Mouse (Mus musculus): ENCODE data around the gene Adamtsl4. TPM values are rescaled to one million over a fixed set of nuclear protein-coding genes. Genes with fewer than 3 reads are reported as not detected.
A peak's percentile ranks its signal among the peaks of the same experiment; 100 is the strongest.

Gene Adamtsl4
- polyA plus RNA-seq (2014; fragmentation: Nextera tagmentation; extraction: Ambion mirVana): 0.88 and 1.1 TPM in 2 replicates

- Histone ChIP-seq H3K4me3 (ENCODE audit: low read depth, low read length) (peak within 1 kb of the TSS; percentile 31), H3K4me1 (ENCODE audit: control insufficient read depth, insufficient read depth, low read length) (peaks cover 8% of the 10 kb centered on the region), H3K9me3 (ENCODE audit: control insufficient read depth, low read length) (no peaks in the 10 kb centered on the region), H3K36me3 (ENCODE audit: control insufficient read depth, insufficient read depth, low read length) (no peaks in the 10 kb centered on the region), H3K27ac (ENCODE audit: low read depth, low read length) (0 out of 2 replicates have a peak within 1 kb of the TSS, but pooled peaks have one; percentile 7), H3K9ac (replicated peaks; ENCODE audit: low read depth, low read length) (0 out of 2 replicates have a peak within 1 kb of the TSS, but pooled peaks have one; percentile 25), H3K27me3 (ENCODE audit: control insufficient read depth, insufficient read depth, low read length) (no peaks in the 10 kb centered on the region), H3K4me2 (ENCODE audit: low read depth, low read length) (peak within 1 kb of the TSS; percentile 68)
- 4% methylated on average over 45 of the region's 50 CpGs for WGBS
- ATAC-seq (ENCODE audit: low read depth): peak; percentile 68
These were observed at the start of gene Adamtsl4 for GRCm38 (mm10) chr3:95687524-95688421. Adamtsl4 (minus strand) TSS chr3:95687917.

- peaks cover 7% of the 10 kb centered on the region; the same call in 1 of the 2 replicates for H3K36me3 ChIP-seq (ENCODE audit: control insufficient read depth, insufficient read depth, low read length)
- no peaks in the 10 kb centered on the region for H3K9me3 ChIP-seq (ENCODE audit: control insufficient read depth, low read length)
- no peak overlapping the region for H3K9ac ChIP-seq (replicated peaks; ENCODE audit: low read depth, low read length)
- H3K27me3 ChIP-seq (ENCODE audit: control insufficient read depth, insufficient read depth, low read length): no peaks in the 10 kb centered on the region
- H3K27ac ChIP-seq (ENCODE audit: low read depth, low read length): no peak overlapping the region
- no peak for ATAC-seq (ENCODE audit: low read depth)
- 92% methylated on average over 12 of the region's 12 CpGs for WGBS
- no peak overlapping the region for H3K4me2 ChIP-seq (ENCODE audit: low read depth, low read length)
- no peak overlapping the region for H3K4me3 ChIP-seq (ENCODE audit: low read depth, low read length)
- H3K4me1 ChIP-seq (ENCODE audit: control insufficient read depth, insufficient read depth, low read length): no peaks in the 10 kb centered on the region
These were observed 47.5 kb upstream of the Adamtsl4 start for GRCm38 (mm10) chr3:95735071-95735670.

GRCm38 (mm10) chr3:95734092-95734702 is 46.5 kb upstream of the Adamtsl4 start:
- H3K36me3 ChIP-seq (ENCODE audit: control insufficient read depth, insufficient read depth, low read length): peaks cover 6% of the 10 kb centered on the region; the same call in 1 of the 2 replicates
- WGBS: 84% methylated on average over 13 of the region's 13 CpGs
- no peaks in the 10 kb centered on the region for H3K4me1 ChIP-seq (ENCODE audit: control insufficient read depth, insufficient read depth, low read length)

GRCm38 (mm10) chr3:95732744-95733521 is 45.2 kb upstream of the Adamtsl4 start:
- peaks cover 6% of the 10 kb centered on the region; the same call in 1 of the 2 replicates for H3K36me3 ChIP-seq (ENCODE audit: control insufficient read depth, insufficient read depth, low read length)
- WGBS: 87% methylated on average over 11 of the region's 11 CpGs
- no peak overlapping the region for H3K9ac ChIP-seq (replicated peaks; ENCODE audit: low read depth, low read length)
- no peak for ATAC-seq (ENCODE audit: low read depth)
- H3K9me3 ChIP-seq (ENCODE audit: control insufficient read depth, low read length): no peaks in the 10 kb centered on the region
- no peaks in the 10 kb centered on the region for H3K4me1 ChIP-seq (ENCODE audit: control insufficient read depth, insufficient read depth, low read length)
- H3K4me3 ChIP-seq (ENCODE audit: low read depth, low read length): no peak overlapping the region
- H3K27me3 ChIP-seq (ENCODE audit: control insufficient read depth, insufficient read depth, low read length): no peaks in the 10 kb centered on the region
- no peak overlapping the region for H3K27ac ChIP-seq (ENCODE audit: low read depth, low read length)
- H3K4me2 ChIP-seq (ENCODE audit: low read depth, low read length): no peak overlapping the region

More at GRCm38 (mm10) chr3:95734092-95734702, 46.5 kb upstream of the Adamtsl4 start:
- ATAC-seq (ENCODE audit: low read depth): no peak
- Histone ChIP-seq H3K27me3 (ENCODE audit: control insufficient read depth, insufficient read depth, low read length) (no peaks in the 10 kb centered on the region), H3K4me2 (ENCODE audit: low read depth, low read length) (no peak overlapping the region), H3K9ac (replicated peaks; ENCODE audit: low read depth, low read length) (no peak overlapping the region), H3K27ac (ENCODE audit: low read depth, low read length) (no peak overlapping the region), H3K4me3 (ENCODE audit: low read depth, low read length) (no peak overlapping the region), H3K9me3 (ENCODE audit: control insufficient read depth, low read length) (no peaks in the 10 kb centered on the region)

- H3K27me3 ChIP-seq (ENCODE audit: control insufficient read depth, insufficient read depth, low read length): no peaks in the 10 kb centered on the region
- WGBS: 98% methylated on average over 9 of the region's 9 CpGs
- no peak for ATAC-seq (ENCODE audit: low read depth)
These were observed 44.6 kb upstream of the Adamtsl4 start for GRCm38 (mm10) chr3:95732297-95732696.

GRCm38 (mm10) chr3:95731802-95732201 is 44.1 kb upstream of the Adamtsl4 start:
- Histone ChIP-seq H3K4me1 (ENCODE audit: control insufficient read depth, insufficient read depth, low read length) (no peaks in the 10 kb centered on the region), H3K27me3 (ENCODE audit: control insufficient read depth, insufficient read depth, low read length) (no peaks in the 10 kb centered on the region), H3K4me2 (ENCODE audit: low read depth, low read length) (no peak overlapping the region), H3K36me3 (ENCODE audit: control insufficient read depth, insufficient read depth, low read length) (peaks cover 3% of the 10 kb centered on the region; the same call in 1 of the 2 replicates), H3K9me3 (ENCODE audit: control insufficient read depth, low read length) (no peaks in the 10 kb centered on the region), H3K9ac (replicated peaks; ENCODE audit: low read depth, low read length) (no peak overlapping the region), H3K27ac (ENCODE audit: low read depth, low read length) (no peak overlapping the region), H3K4me3 (ENCODE audit: low read depth, low read length) (no peak overlapping the region)
- WGBS: 92% methylated on average over 4 of the region's 4 CpGs
- no peak for ATAC-seq (ENCODE audit: low read depth)

More at GRCm38 (mm10) chr3:95732297-95732696, 44.6 kb upstream of the Adamtsl4 start:
- Histone ChIP-seq H3K4me1 (ENCODE audit: control insufficient read depth, insufficient read depth, low read length) (no peaks in the 10 kb centered on the region), H3K27ac (ENCODE audit: low read depth, low read length) (no peak overlapping the region), H3K36me3 (ENCODE audit: control insufficient read depth, insufficient read depth, low read length) (peaks cover 5% of the 10 kb centered on the region; the same call in 1 of the 2 replicates), H3K9me3 (ENCODE audit: control insufficient read depth, low read length) (no peaks in the 10 kb centered on the region), H3K9ac (replicated peaks; ENCODE audit: low read depth, low read length) (no peak overlapping the region), H3K4me2 (ENCODE audit: low read depth, low read length) (no peak overlapping the region), H3K4me3 (ENCODE audit: low read depth, low read length) (no peak overlapping the region)

GRCm38 (mm10) chr3:95730431-95730830 is 42.7 kb upstream of the Adamtsl4 start:
- no peaks in the 10 kb centered on the region; the same call in 1 of the 2 replicates for H3K36me3 ChIP-seq (ENCODE audit: control insufficient read depth, insufficient read depth, low read length)
- no peak overlapping the region for H3K4me3 ChIP-seq (ENCODE audit: low read depth, low read length)
- no peaks in the 10 kb centered on the region for H3K9me3 ChIP-seq (ENCODE audit: control insufficient read depth, low read length)
- ATAC-seq (ENCODE audit: low read depth): no peak
- WGBS: 79% methylated on average over 7 of the region's 7 CpGs
- H3K4me2 ChIP-seq (ENCODE audit: low read depth, low read length): no peak overlapping the region
- H3K27ac ChIP-seq (ENCODE audit: low read depth, low read length): no peak overlapping the region
- no peaks in the 10 kb centered on the region for H3K27me3 ChIP-seq (ENCODE audit: control insufficient read depth, insufficient read depth, low read length)
- H3K9ac ChIP-seq (replicated peaks; ENCODE audit: low read depth, low read length): no peak overlapping the region
- H3K4me1 ChIP-seq (ENCODE audit: control insufficient read depth, insufficient read depth, low read length): no peaks in the 10 kb centered on the region

GRCm38 (mm10) chr3:95728906-95729305 is 41.2 kb upstream of the Adamtsl4 start:
- Histone ChIP-seq H3K4me2 (ENCODE audit: low read depth, low read length) (no peak overlapping the region), H3K4me1 (ENCODE audit: control insufficient read depth, insufficient read depth, low read length) (no peaks in the 10 kb centered on the region), H3K36me3 (ENCODE audit: control insufficient read depth, insufficient read depth, low read length) (no peaks in the 10 kb centered on the region), H3K4me3 (ENCODE audit: low read depth, low read length) (no peak overlapping the region), H3K9me3 (ENCODE audit: control insufficient read depth, low read length) (no peaks in the 10 kb centered on the region), H3K9ac (replicated peaks; ENCODE audit: low read depth, low read length) (no peak overlapping the region), H3K27ac (ENCODE audit: low read depth, low read length) (no peak overlapping the region), H3K27me3 (ENCODE audit: control insufficient read depth, insufficient read depth, low read length) (no peaks in the 10 kb centered on the region)
- ATAC-seq (ENCODE audit: low read depth): no peak
- 88% methylated on average over 2 of the region's 2 CpGs for WGBS
